Mouse (Mus musculus) cortical plate, adult 2 months (tissue): Measurements from ENCODE around the gene Ube2q2.

Source experiments
- CTCF ChIP-seq: fragments of 200-500 bp; IDR thresholded peaks from 2 replicates; pipeline ENCODE4 v1.5.1; 2011; ENCODE audit warnings: mild to moderate bottlenecking, control low read depth, low read length; ENCODE audit not compliant: insufficient read depth; ENCODE audit errors: extremely low read depth
- POLR2A ChIP-seq: fragments of 200-500 bp; IDR thresholded peaks from 2 replicates; pipeline ENCODE4 v1.6.1; 2011; ENCODE audit warnings: mild to moderate bottlenecking, low read length, control low read depth; ENCODE audit not compliant: insufficient read depth; ENCODE audit errors: extremely low read depth

GRCm38 (mm10) chr9:55131851-55132250, 16.8 kb upstream of the Ube2q2 start:
- TF ChIP-seq POLR2A: no peak
- no peak for TF ChIP-seq CTCF
